Mouse (Mus musculus): ENCODE data around the gene Mfap3l. TPM values are rescaled to one million over a fixed set of nuclear protein-coding genes. Genes with fewer than 3 reads are reported as not detected.
A peak's percentile ranks its signal among the peaks of the same experiment; 100 is the strongest.

The Mfap3l gene
- polyA plus RNA-seq, 1 experiment from 2014 or later: 7.6 TPM

GRCm38 (mm10) chr8:60621561-60621960, 11.1 kb upstream of the Mfap3l start:
- 65% methylated on average over 4 of the region's 4 CpGs for WGBS
- no peaks in the 10 kb centered on the region for H3K9me3 ChIP-seq (ENCODE audit: control insufficient read depth, low read length)

DNA sequence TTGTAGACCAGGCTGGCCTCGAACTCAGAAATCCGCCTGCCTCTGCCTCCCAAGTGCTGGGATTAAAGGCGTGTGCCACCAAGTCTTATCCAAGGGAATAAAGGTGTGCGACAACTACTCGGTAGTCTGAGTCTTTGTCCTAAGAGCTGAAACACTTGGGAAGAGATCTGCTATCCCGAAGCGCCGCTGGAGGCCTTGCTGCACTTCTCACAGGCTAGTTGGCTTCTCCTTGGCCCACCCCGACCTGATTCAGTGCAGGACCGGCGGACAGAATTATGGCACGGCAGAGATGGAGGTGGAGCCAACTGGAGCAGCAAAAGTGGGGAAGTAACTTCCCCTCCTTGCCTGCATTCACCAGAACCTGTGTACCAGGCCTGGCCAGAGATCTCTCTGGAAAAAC, 10.6 kb upstream of the Mfap3l start:
- no peaks in the 10 kb centered on the region for H3K4me1 ChIP-seq (replicated peaks; ENCODE audit: control insufficient read depth, insufficient read depth)
- 88% methylated on average over 12 of the region's 12 CpGs for WGBS
- ATAC-seq (ENCODE audit: low FRiP score, low TSS enrichment): no peak

More at GRCm38 (mm10) chr8:60621561-60621960, 11.1 kb upstream of the Mfap3l start:
- H3K4me3 ChIP-seq (ENCODE audit: low read depth, low read length): no peak overlapping the region
- H3K4me2 ChIP-seq (replicated peaks; ENCODE audit: low read depth): no peak overlapping the region
- no peaks in the 10 kb centered on the region for H3K36me3 ChIP-seq (ENCODE audit: control insufficient read depth, insufficient read depth, low read length)
- no peak for ATAC-seq (ENCODE audit: low FRiP score, low TSS enrichment)
- H3K27me3 ChIP-seq (ENCODE audit: control insufficient read depth, insufficient read depth, low read length): no peaks in the 10 kb centered on the region
- DNase-seq (ENCODE audit: low spot score): no peak
- H3K27ac ChIP-seq (replicated peaks): no peak overlapping the region
- H3K4me1 ChIP-seq (replicated peaks; ENCODE audit: control insufficient read depth, insufficient read depth): no peaks in the 10 kb centered on the region
- TF ChIP-seq CTCF (IDR thresholded peaks at IDR 0.05; ENCODE audit: low read depth) (no peak), EP300 (optimal IDR thresholded peaks at IDR 0.05) (no peak)
- H3K9ac ChIP-seq (ENCODE audit: low read length): no peak overlapping the region

GRCm38 (mm10) chr8:60623438-60623837, 9.2 kb upstream of the Mfap3l start:
- Histone ChIP-seq H3K36me3 (ENCODE audit: control insufficient read depth, insufficient read depth, low read length) (no peaks in the 10 kb centered on the region), H3K4me1 (replicated peaks; ENCODE audit: control insufficient read depth, insufficient read depth) (no peaks in the 10 kb centered on the region), H3K9ac (ENCODE audit: low read length) (no peak overlapping the region), H3K4me3 (ENCODE audit: low read depth, low read length) (no peak overlapping the region), H3K9me3 (ENCODE audit: control insufficient read depth, low read length) (no peaks in the 10 kb centered on the region), H3K27ac (replicated peaks) (no peak overlapping the region), H3K27me3 (ENCODE audit: control insufficient read depth, insufficient read depth, low read length) (no peaks in the 10 kb centered on the region), H3K4me2 (replicated peaks; ENCODE audit: low read depth) (no peak overlapping the region)
- 39% methylated on average over 1 of the region's 1 CpGs for WGBS
- no peak for TF ChIP-seq CTCF (IDR thresholded peaks at IDR 0.05; ENCODE audit: low read depth)
- no peak for TF ChIP-seq EP300 (optimal IDR thresholded peaks at IDR 0.05)
- ATAC-seq (ENCODE audit: low FRiP score, low TSS enrichment) (no peak), DNase-seq (ENCODE audit: low spot score) (no peak)

More for the DNA sequence above, 10.6 kb upstream of the Mfap3l start:
- no peak overlapping the region for H3K4me3 ChIP-seq (ENCODE audit: low read depth, low read length)
- DNase-seq (ENCODE audit: low spot score): no peak
- H3K9me3 ChIP-seq (ENCODE audit: control insufficient read depth, low read length): no peaks in the 10 kb centered on the region
- H3K27ac ChIP-seq (replicated peaks): no peak overlapping the region
- no peak overlapping the region for H3K4me2 ChIP-seq (replicated peaks; ENCODE audit: low read depth)
- TF ChIP-seq CTCF (IDR thresholded peaks at IDR 0.05; ENCODE audit: low read depth) (no peak), EP300 (optimal IDR thresholded peaks at IDR 0.05) (no peak)
- no peak overlapping the region for H3K9ac ChIP-seq (ENCODE audit: low read length)
- no peaks in the 10 kb centered on the region for H3K36me3 ChIP-seq (ENCODE audit: control insufficient read depth, insufficient read depth, low read length)
- no peaks in the 10 kb centered on the region for H3K27me3 ChIP-seq (ENCODE audit: control insufficient read depth, insufficient read depth, low read length)

DNA sequence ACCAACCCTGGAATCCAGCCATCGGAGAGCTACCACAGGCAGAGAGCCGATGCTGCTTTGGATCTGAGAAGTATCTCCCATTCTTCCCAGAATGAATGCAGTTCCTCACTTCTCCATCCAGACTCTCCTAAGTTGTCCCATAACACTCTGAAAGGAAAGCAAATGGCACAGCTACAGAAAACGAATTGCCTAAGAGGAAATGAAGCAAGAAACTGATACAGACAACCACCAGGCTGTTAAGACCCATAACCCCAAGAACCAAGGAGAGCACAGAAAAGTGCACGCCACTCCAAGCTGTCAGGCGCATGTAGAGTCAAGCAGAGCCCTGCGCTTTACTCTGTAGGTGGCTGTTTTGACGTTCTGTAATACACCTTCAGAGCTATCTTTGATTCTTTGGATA, 7.9 kb upstream of the Mfap3l start:
- no peak overlapping the region for H3K27ac ChIP-seq (replicated peaks)
- no peak overlapping the region for H3K4me2 ChIP-seq (replicated peaks; ENCODE audit: low read depth)
- no peak for DNase-seq (ENCODE audit: low spot score)
- H3K4me1 ChIP-seq (replicated peaks; ENCODE audit: control insufficient read depth, insufficient read depth): no peaks in the 10 kb centered on the region
- TF ChIP-seq CTCF (IDR thresholded peaks at IDR 0.05; ENCODE audit: low read depth) (no peak), EP300 (optimal IDR thresholded peaks at IDR 0.05) (no peak)
- ATAC-seq (ENCODE audit: low FRiP score, low TSS enrichment): no peak
- no peaks in the 10 kb centered on the region for H3K27me3 ChIP-seq (ENCODE audit: control insufficient read depth, insufficient read depth, low read length)
- H3K36me3 ChIP-seq (ENCODE audit: control insufficient read depth, insufficient read depth, low read length): no peaks in the 10 kb centered on the region
- H3K9ac ChIP-seq (ENCODE audit: low read length): no peak overlapping the region
- 80% methylated on average over 7 of the region's 7 CpGs for WGBS
- no peak overlapping the region for H3K4me3 ChIP-seq (ENCODE audit: low read depth, low read length)
- no peaks in the 10 kb centered on the region for H3K9me3 ChIP-seq (ENCODE audit: control insufficient read depth, low read length)

GRCm38 (mm10) chr8:60627937-60628336, 4.7 kb upstream of the Mfap3l start:
- DNase-seq (ENCODE audit: low spot score): no peak
- 0 out of 2 replicates have a peak overlapping the region, but pooled peaks have one; percentile 14 for H3K27ac ChIP-seq (replicated peaks)

GRCm38 (mm10) chr8:60629059-60629458, 3.6 kb upstream of the Mfap3l start:
- H3K9ac ChIP-seq (ENCODE audit: low read length): no peak overlapping the region
- TF ChIP-seq CTCF (IDR thresholded peaks at IDR 0.05; ENCODE audit: low read depth) (no peak), EP300 (optimal IDR thresholded peaks at IDR 0.05) (no peak)
- no peak overlapping the region for H3K27ac ChIP-seq (replicated peaks)
- DNase-seq (ENCODE audit: low spot score) (no peak), ATAC-seq (ENCODE audit: low FRiP score, low TSS enrichment) (no peak)
- H3K9me3 ChIP-seq (ENCODE audit: control insufficient read depth, low read length): no peaks in the 10 kb centered on the region
- H3K27me3 ChIP-seq (ENCODE audit: control insufficient read depth, insufficient read depth, low read length): no peaks in the 10 kb centered on the region
- no peak overlapping the region for H3K4me3 ChIP-seq (ENCODE audit: low read depth, low read length)
- no peak overlapping the region for H3K4me2 ChIP-seq (replicated peaks; ENCODE audit: low read depth)
- 57% methylated on average over 4 of the region's 4 CpGs for WGBS
- 0 out of 2 replicates have a peak, but pooled peaks cover 6% of the 10 kb centered on the region for H3K4me1 ChIP-seq (replicated peaks; ENCODE audit: control insufficient read depth, insufficient read depth)
- no peaks in the 10 kb centered on the region for H3K36me3 ChIP-seq (ENCODE audit: control insufficient read depth, insufficient read depth, low read length)

More at GRCm38 (mm10) chr8:60627937-60628336, 4.7 kb upstream of the Mfap3l start:
- no peak for ATAC-seq (ENCODE audit: low FRiP score, low TSS enrichment)
- H3K4me3 ChIP-seq (ENCODE audit: low read depth, low read length): no peak overlapping the region
- H3K9ac ChIP-seq (ENCODE audit: low read length): no peak overlapping the region
- TF ChIP-seq EP300 (optimal IDR thresholded peaks at IDR 0.05) (no peak), CTCF (IDR thresholded peaks at IDR 0.05; ENCODE audit: low read depth) (no peak)
- WGBS: 42% methylated on average over 3 of the region's 3 CpGs
- no peak overlapping the region for H3K4me2 ChIP-seq (replicated peaks; ENCODE audit: low read depth)
- no peaks in the 10 kb centered on the region for H3K27me3 ChIP-seq (ENCODE audit: control insufficient read depth, insufficient read depth, low read length)
- no peaks in the 10 kb centered on the region for H3K9me3 ChIP-seq (ENCODE audit: control insufficient read depth, low read length)
- H3K36me3 ChIP-seq (ENCODE audit: control insufficient read depth, insufficient read depth, low read length): no peaks in the 10 kb centered on the region
- 0 out of 2 replicates have a peak, but pooled peaks cover 2% of the 10 kb centered on the region for H3K4me1 ChIP-seq (replicated peaks; ENCODE audit: control insufficient read depth, insufficient read depth)
